Mouse (Mus musculus) limb, embryonic 14.5 days (tissue): Measurements from ENCODE around the gene Zfp969. TPM values are rescaled to one million over a fixed set of nuclear protein-coding genes. Genes with fewer than 3 reads are reported as not detected.
"Not testable (repeated sequence)": the region's sequence is repeated elsewhere in the genome, so short reads cannot be mapped to it uniquely, and the experiment has no call there.

ENCODE experiments used
- ATAC-seq: fragments of 200-750 bp; cut with Nextera tagmentation; 2 replicates; pipeline ENCODE4 v1.8.0; 2017; ENCODE audit warnings: low read depth, moderate number of reproducible peaks, moderate TSS enrichment; ENCODE audit not compliant: low FRiP score
- DNase-seq: peaks from one replicate; pipeline ENCODE4 v3.0.0-alpha.2; 2015; ENCODE audit warnings: low spot score
- H3K27ac ChIP-seq: fragments of 300-500 bp; sonication (generic); replicated peaks from 2 replicates; pipeline ENCODE4 v1.5.1; 2014; ENCODE audit warnings: low read depth, mild to moderate bottlenecking, low read length, moderate library complexity, mixed read lengths
- H3K27me3 ChIP-seq: fragments of 300-500 bp; sonication (generic); 2 replicates; pipeline ENCODE4 v1.6.1; 2014; ENCODE audit warnings: low read length, mixed read lengths; ENCODE audit not compliant: control insufficient read depth, insufficient read depth
- H3K36me3 ChIP-seq: fragments of 300-500 bp; sonication (generic); 2 replicates; pipeline ENCODE4 v1.6.1; 2014; ENCODE audit warnings: mild to moderate bottlenecking, low read length, moderate library complexity, mixed read lengths; ENCODE audit not compliant: control insufficient read depth, insufficient read depth
- H3K4me1 ChIP-seq: fragments of 300-500 bp; sonication (generic); 2 replicates; pipeline ENCODE4 v1.6.1; 2014; ENCODE audit warnings: antibody characterized with exemption, low read length, mixed read lengths; ENCODE audit not compliant: control insufficient read depth, insufficient read depth
- H3K4me2 ChIP-seq: fragments of 300-500 bp; sonication (generic); replicated peaks from 2 replicates; pipeline ENCODE4 v1.6.1; 2014; ENCODE audit warnings: low read depth, mild to moderate bottlenecking, low read length, moderate library complexity; ENCODE audit not compliant: severe bottlenecking
- H3K4me3 ChIP-seq: fragments of 300-500 bp; sonication (generic); replicated peaks from 2 replicates; pipeline ENCODE4 v1.5.1; 2014; ENCODE audit warnings: low read length
- H3K9ac ChIP-seq: fragments of 300-500 bp; sonication (generic); 2 replicates; pipeline ENCODE4 v1.6.1; 2014; ENCODE audit warnings: mild to moderate bottlenecking, low read depth, low read length, moderate library complexity; ENCODE audit not compliant: severe bottlenecking
- H3K9me3 ChIP-seq: fragments of 300-500 bp; sonication (generic); 2 replicates; pipeline ENCODE4 v1.6.1; 2016; ENCODE audit warnings: low read length; ENCODE audit not compliant: control insufficient read depth
- WGBS: fragments of 180-500 bp; shearing (Covaris S2); extraction: QIAGEN DNeasy Blood & Tissue Kit; methylation state at CpG from one replicate; pipeline ENCODE4 v1.1.7; 2014; 5-methylcytosine and 5-hydroxymethylcytosine counted together
- polyA plus RNA-seq, 2 experiments: library from polyadenylated mRNA; depleted of rRNA in 1 of 2; stranded (reverse) in 1 of 2; unstranded in 1 of 2; fragments of >200 nt; fragmentation: Nextera tagmentation in 1 of 2; extraction: Ambion mirVana in 1 of 2; gene quantifications; 2 replicates each; pipeline versions ENCODE4 v1.2.1 to v1.2.3; 2012 to 2014

The Zfp969 gene
- polyA plus RNA-seq (2012; rRNA removed) (not detected in 2 replicates), polyA plus RNA-seq (2014; fragmentation: Nextera tagmentation; extraction: Ambion mirVana) (22.6 and 32.5 TPM in 2 replicates)

DNA sequence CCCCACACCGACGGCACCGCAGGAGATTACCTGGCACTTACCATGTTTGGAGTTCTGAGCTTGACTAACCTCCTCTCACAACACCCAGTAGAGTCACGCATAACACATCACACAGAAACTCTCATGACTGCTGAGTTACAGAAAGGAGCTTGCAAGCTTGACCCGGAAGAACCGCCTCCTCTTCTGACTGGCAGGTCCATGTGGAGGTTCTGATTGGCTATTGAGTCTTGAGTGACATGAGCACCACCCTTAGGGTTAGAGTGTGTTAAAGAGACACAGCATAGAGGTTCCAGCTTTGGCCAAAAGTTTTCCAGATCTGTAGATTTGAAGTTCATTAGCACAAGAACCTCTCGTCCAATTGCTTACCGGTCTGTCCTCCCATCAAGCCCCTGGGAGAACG, at the start of gene Zfp969:
Zfp969 (minus strand) TSS at position 101 of the 400 bp plus-strand sequence.
- not testable (repeated sequence) for H3K36me3 ChIP-seq, H3K4me2 ChIP-seq, H3K4me3 ChIP-seq, ATAC-seq, H3K9me3 ChIP-seq, H3K4me1 ChIP-seq, DNase-seq, H3K27ac ChIP-seq, H3K9ac ChIP-seq, H3K27me3 ChIP-seq
- no CpG with 5 or more reads among the region's 9 CpGs for WGBS

DNA sequence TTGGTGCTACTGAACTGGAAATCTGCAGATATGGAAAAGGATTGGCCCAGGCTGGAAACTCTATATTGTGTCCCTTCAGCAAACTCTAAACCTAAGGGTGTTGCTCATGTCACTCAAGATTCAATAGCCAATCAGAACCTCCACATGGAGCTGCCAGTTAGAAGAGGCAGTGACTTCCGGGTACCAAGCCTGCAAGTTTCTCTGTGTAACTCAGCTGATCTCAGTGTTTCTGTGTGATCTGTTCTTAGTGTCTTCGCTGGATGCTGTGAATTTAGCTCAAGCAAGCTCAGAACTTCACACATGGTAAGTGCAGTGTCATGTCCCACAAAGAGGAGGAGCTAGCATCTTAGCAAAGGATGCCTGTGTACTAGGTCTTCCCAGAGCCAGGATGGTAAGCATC, 37.8 kb upstream of the Zfp969 start, which contains the start of gene Gm2007:
Gm2007 (plus strand) TSS at position 301 of the 400 bp plus-strand sequence.
- not testable (repeated sequence) for H3K4me1 ChIP-seq, ATAC-seq, H3K27me3 ChIP-seq, H3K9ac ChIP-seq, H3K4me2 ChIP-seq, H3K36me3 ChIP-seq, H3K9me3 ChIP-seq, DNase-seq, H3K27ac ChIP-seq, H3K4me3 ChIP-seq
- WGBS, result no CpG with 5 or more reads among the region's 2 CpGs

DNA sequence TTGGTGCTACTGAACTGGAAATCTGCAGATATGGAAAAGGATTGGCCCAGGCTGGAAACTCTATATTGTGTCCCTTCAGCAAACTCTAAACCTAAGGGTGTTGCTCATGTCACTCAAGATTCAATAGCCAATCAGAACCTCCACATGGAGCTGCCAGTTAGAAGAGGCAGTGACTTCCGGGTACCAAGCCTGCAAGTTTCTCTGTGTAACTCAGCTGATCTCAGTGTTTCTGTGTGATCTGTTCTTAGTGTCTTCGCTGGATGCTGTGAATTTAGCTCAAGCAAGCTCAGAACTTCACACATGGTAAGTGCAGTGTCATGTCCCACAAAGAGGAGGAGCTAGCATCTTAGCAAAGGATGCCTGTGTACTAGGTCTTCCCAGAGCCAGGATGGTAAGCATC, 59.8 kb downstream of the Zfp969 start, which contains the start of gene Gm11007:
Gm11007 (plus strand) TSS at position 301 of the 400 bp plus-strand sequence.
- not testable (repeated sequence) for DNase-seq, H3K4me3 ChIP-seq, ATAC-seq, H3K27ac ChIP-seq, H3K4me1 ChIP-seq, H3K27me3 ChIP-seq, H3K36me3 ChIP-seq, H3K9me3 ChIP-seq, H3K4me2 ChIP-seq, H3K9ac ChIP-seq
- WGBS, result no CpG with 5 or more reads among the region's 2 CpGs

Other genes with a start within 250 kb of the Zfp969 start
- 3.1 and 3.3 TPM in 2 replicates for gene Zfp965, start 233.7 kb downstream of the Zfp969 start, polyA plus RNA-seq (2012; rRNA removed)
- 6.6 and 7.0 TPM in 2 replicates for gene Zfp965, start 233.7 kb downstream of the Zfp969 start, polyA plus RNA-seq (2014; fragmentation: Nextera tagmentation; extraction: Ambion mirVana)
- not detected in 2 replicates for gene Gm11007, start 59.7 kb downstream of the Zfp969 start, polyA plus RNA-seq (2012; rRNA removed)
- gene Gm11007, start 59.7 kb downstream of the Zfp969 start, polyA plus RNA-seq (2014; fragmentation: Nextera tagmentation; extraction: Ambion mirVana), result not detected in 2 replicates
- not detected in 2 replicates for gene Gm2007, start 37.9 kb upstream of the Zfp969 start, polyA plus RNA-seq (2012; rRNA removed)
- gene Gm2007, start 37.9 kb upstream of the Zfp969 start, polyA plus RNA-seq (2014; fragmentation: Nextera tagmentation; extraction: Ambion mirVana), result not detected in 2 replicates
- 3.2 and 5.1 TPM in 2 replicates for gene Gm14288, start 97.4 kb upstream of the Zfp969 start, polyA plus RNA-seq (2012; rRNA removed)
- gene Gm14288, start 97.4 kb upstream of the Zfp969 start, polyA plus RNA-seq (2014; fragmentation: Nextera tagmentation; extraction: Ambion mirVana), result 2.5 and 6.2 TPM in 2 replicates
- gene Gm6710, start 165.6 kb upstream of the Zfp969 start, polyA plus RNA-seq (2012; rRNA removed), result 5.1 and 5.5 TPM in 2 replicates
- 18.7 and 23.2 TPM in 2 replicates for gene Gm6710, start 165.6 kb upstream of the Zfp969 start, polyA plus RNA-seq (2014; fragmentation: Nextera tagmentation; extraction: Ambion mirVana)
- gene Zfp966, start 227.5 kb upstream of the Zfp969 start, polyA plus RNA-seq (2012; rRNA removed), result 3.3 and 7.0 TPM in 2 replicates
- gene Zfp966, start 227.5 kb upstream of the Zfp969 start, polyA plus RNA-seq (2014; fragmentation: Nextera tagmentation; extraction: Ambion mirVana), result 2.6 and 3.9 TPM in 2 replicates